Mouse (Mus musculus): ENCODE data around the gene Anapc1. TPM values are rescaled to one million over a fixed set of nuclear protein-coding genes. Genes with fewer than 3 reads are reported as not detected.
"Not testable (repeated sequence)": the region's sequence is repeated elsewhere in the genome, so short reads cannot be mapped to it uniquely, and the experiment has no call there.

The Anapc1 gene
- total and polyA plus RNA-seq, 2 experiments from 2014 or later, result 25.2 to 78.5 TPM

DNA sequence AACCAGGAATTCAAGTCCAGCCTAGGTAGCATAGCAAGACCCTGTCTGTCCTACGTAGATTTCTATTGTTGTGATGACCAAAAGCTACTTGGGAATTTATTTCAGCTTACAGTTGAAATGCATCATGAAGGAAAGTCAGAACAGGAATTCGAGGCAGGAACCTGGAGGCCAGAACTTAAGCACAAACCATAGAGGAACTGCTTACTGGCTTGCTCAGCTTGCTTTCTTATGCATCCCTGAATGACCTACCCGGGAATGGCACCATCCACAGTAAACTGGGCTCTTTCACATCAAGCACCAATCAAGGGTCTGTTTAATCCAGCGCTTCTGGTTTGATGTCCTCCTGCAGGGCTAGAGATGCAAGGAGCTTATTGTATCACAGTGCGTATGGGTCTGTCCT is 10.4 kb upstream of the Anapc1 start:
- Histone ChIP-seq H3K9me3 (ENCODE audit: low read length) (no peaks in the 10 kb centered on the region), H3K4me3 (ENCODE audit: low read depth, low read length) (0 out of 2 replicates have a peak overlapping the region, but pooled peaks have one; percentile 43), H3K9ac (peak overlapping the region; percentile 37; the same call in 1 of the 2 replicates), H3K36me3 (ENCODE audit: insufficient read depth) (no peaks in the 10 kb centered on the region), H3K4me1 (ENCODE audit: insufficient read depth) (no peaks in the 10 kb centered on the region; the same call in 1 of the 2 replicates), H3K27ac (ENCODE audit: low read depth, low read length) (no peak overlapping the region), H3K4me2 (ENCODE audit: low read depth) (peak overlapping the region; percentile 86), H3K27me3 (ENCODE audit: insufficient read depth, low read length) (peaks cover 28% of the 10 kb centered on the region)
- no peak for ATAC-seq
- DNase-seq, result no peak
- no peak for TF ChIP-seq CTCF (IDR thresholded peaks at IDR 0.05; ENCODE audit: low read depth)
- WGBS, result 57% methylated on average over 5 of the region's 5 CpGs

- peaks cover 28% of the 10 kb centered on the region for H3K27me3 ChIP-seq (ENCODE audit: insufficient read depth, low read length)
- no peaks in the 10 kb centered on the region; the same call in 1 of the 2 replicates for H3K4me1 ChIP-seq (ENCODE audit: insufficient read depth)
- no peak overlapping the region for H3K9ac ChIP-seq
- H3K27ac ChIP-seq (ENCODE audit: low read depth, low read length), result no peak overlapping the region
- H3K4me2 ChIP-seq (ENCODE audit: low read depth), result no peak overlapping the region
- H3K9me3 ChIP-seq (ENCODE audit: low read length), result no peaks in the 10 kb centered on the region
- DNase-seq (no peak), ATAC-seq (no peak)
- 88% methylated on average over 1 of the region's 1 CpGs for WGBS
- H3K36me3 ChIP-seq (ENCODE audit: insufficient read depth), result no peaks in the 10 kb centered on the region
- TF ChIP-seq CTCF (IDR thresholded peaks at IDR 0.05; ENCODE audit: low read depth), result no peak
- H3K4me3 ChIP-seq (ENCODE audit: low read depth, low read length), result no peak overlapping the region
Measured at GRCm38 (mm10) chr2:128697047-128697446, 9.9 kb upstream of the Anapc1 start.

GRCm38 (mm10) chr2:128696426-128696825 is 9.2 kb upstream of the Anapc1 start:
- no peaks in the 10 kb centered on the region; the same call in 1 of the 2 replicates for H3K4me1 ChIP-seq (ENCODE audit: insufficient read depth)
- no peaks in the 10 kb centered on the region for H3K9me3 ChIP-seq (ENCODE audit: low read length)
- 79% methylated on average over 3 of the region's 3 CpGs for WGBS
- ATAC-seq (no peak), DNase-seq (no peak)
- no peaks in the 10 kb centered on the region for H3K36me3 ChIP-seq (ENCODE audit: insufficient read depth)
- H3K27ac ChIP-seq (ENCODE audit: low read depth, low read length), result no peak overlapping the region
- H3K27me3 ChIP-seq (ENCODE audit: insufficient read depth, low read length), result peaks cover 28% of the 10 kb centered on the region
- H3K4me3 ChIP-seq (ENCODE audit: low read depth, low read length), result no peak overlapping the region
- H3K4me2 ChIP-seq (ENCODE audit: low read depth), result no peak overlapping the region
- no peak for TF ChIP-seq CTCF (IDR thresholded peaks at IDR 0.05; ENCODE audit: low read depth)
- H3K9ac ChIP-seq, result no peak overlapping the region

DNA sequence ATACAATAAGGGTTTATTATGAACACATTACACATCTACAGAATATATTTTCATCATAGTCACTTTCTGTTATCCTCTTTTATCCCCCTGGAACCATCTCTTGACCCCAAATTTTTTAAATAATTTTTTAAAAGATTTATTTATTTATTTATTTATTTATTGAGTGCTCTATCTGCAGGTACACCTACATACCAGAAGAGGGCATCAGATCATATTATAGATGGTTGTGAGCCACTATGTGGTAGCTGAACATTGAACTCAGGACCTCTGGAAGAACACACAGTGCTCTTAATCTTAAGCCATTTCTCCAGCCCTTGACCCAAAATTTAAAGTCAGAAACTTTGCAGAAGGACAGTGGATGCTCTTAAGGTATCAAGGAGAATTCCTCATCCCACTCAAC is 7.4 kb upstream of the Anapc1 start:
- H3K4me1 ChIP-seq (ENCODE audit: insufficient read depth), result no peaks in the 10 kb centered on the region; the same call in 1 of the 2 replicates
- peaks cover 26% of the 10 kb centered on the region for H3K27me3 ChIP-seq (ENCODE audit: insufficient read depth, low read length)
- no peak overlapping the region for H3K9ac ChIP-seq
- DNase-seq (no peak), ATAC-seq (no peak)
- H3K4me3 ChIP-seq (ENCODE audit: low read depth, low read length), result no peak overlapping the region
- H3K4me2 ChIP-seq (ENCODE audit: low read depth), result no peak overlapping the region
- no peak for TF ChIP-seq CTCF (IDR thresholded peaks at IDR 0.05; ENCODE audit: low read depth)
- H3K36me3 ChIP-seq (ENCODE audit: insufficient read depth), result no peaks in the 10 kb centered on the region
- no peak overlapping the region for H3K27ac ChIP-seq (ENCODE audit: low read depth, low read length)
- no peaks in the 10 kb centered on the region for H3K9me3 ChIP-seq (ENCODE audit: low read length)

GRCm38 (mm10) chr2:128693828-128694227 is 6.6 kb upstream of the Anapc1 start:
- not testable (repeated sequence) for H3K4me3 ChIP-seq (ENCODE audit: low read depth, low read length); H3K36me3 ChIP-seq (ENCODE audit: insufficient read depth); H3K9ac ChIP-seq; H3K4me2 ChIP-seq (ENCODE audit: low read depth); ATAC-seq; H3K9me3 ChIP-seq (ENCODE audit: low read length); H3K4me1 ChIP-seq (ENCODE audit: insufficient read depth); H3K27ac ChIP-seq (ENCODE audit: low read depth, low read length); DNase-seq
- H3K27me3 ChIP-seq (ENCODE audit: insufficient read depth, low read length), result peaks cover 19% of the 10 kb centered on the region
- WGBS, result 88% methylated on average over 3 of the region's 3 CpGs

- no peak overlapping the region for H3K4me2 ChIP-seq (ENCODE audit: low read depth)
- DNase-seq (no peak), ATAC-seq (no peak)
- no peak for TF ChIP-seq CTCF (IDR thresholded peaks at IDR 0.05; ENCODE audit: low read depth)
- H3K9me3 ChIP-seq (ENCODE audit: low read length), result no peaks in the 10 kb centered on the region
- WGBS, result 75% methylated on average over 4 of the region's 4 CpGs
- H3K27me3 ChIP-seq (ENCODE audit: insufficient read depth, low read length), result peaks cover 13% of the 10 kb centered on the region; the same call in 1 of the 2 replicates
- no peak overlapping the region for H3K27ac ChIP-seq (ENCODE audit: low read depth, low read length)
- H3K36me3 ChIP-seq (ENCODE audit: insufficient read depth), result no peaks in the 10 kb centered on the region
- no peaks in the 10 kb centered on the region; the same call in 1 of the 2 replicates for H3K4me1 ChIP-seq (ENCODE audit: insufficient read depth)
- H3K9ac ChIP-seq, result no peak overlapping the region
- no peak overlapping the region for H3K4me3 ChIP-seq (ENCODE audit: low read depth, low read length)
Measured at GRCm38 (mm10) chr2:128693236-128693635, 6.0 kb upstream of the Anapc1 start.

GRCm38 (mm10) chr2:128692771-128693170 is 5.6 kb upstream of the Anapc1 start:
- no peak for ATAC-seq
- TF ChIP-seq CTCF (IDR thresholded peaks at IDR 0.05; ENCODE audit: low read depth), result no peak
- Histone ChIP-seq H3K36me3 (ENCODE audit: insufficient read depth) (no peaks in the 10 kb centered on the region), H3K4me1 (ENCODE audit: insufficient read depth) (peaks cover 5% of the 10 kb centered on the region; the same call in 1 of the 2 replicates), H3K4me2 (ENCODE audit: low read depth) (no peak overlapping the region), H3K27ac (ENCODE audit: low read depth, low read length) (no peak overlapping the region), H3K4me3 (ENCODE audit: low read depth, low read length) (no peak overlapping the region), H3K9ac (no peak overlapping the region), H3K9me3 (ENCODE audit: low read length) (no peaks in the 10 kb centered on the region), H3K27me3 (ENCODE audit: insufficient read depth, low read length) (peaks cover 9% of the 10 kb centered on the region; the same call in 1 of the 2 replicates)
- WGBS, result 90% methylated on average over 10 of the region's 10 CpGs
- DNase-seq, result no peak

Data from forebrain, postnatal 0 days (tissue).